Mouse (Mus musculus): ENCODE results near the gene Ppp1r18. TPM values are rescaled to one million over a fixed set of nuclear protein-coding genes. Genes with fewer than 3 reads are reported as not detected.

Ppp1r18 gene
- polyA plus RNA-seq, 1 experiment from 2014 or later, result 32.2 TPM

DNA sequence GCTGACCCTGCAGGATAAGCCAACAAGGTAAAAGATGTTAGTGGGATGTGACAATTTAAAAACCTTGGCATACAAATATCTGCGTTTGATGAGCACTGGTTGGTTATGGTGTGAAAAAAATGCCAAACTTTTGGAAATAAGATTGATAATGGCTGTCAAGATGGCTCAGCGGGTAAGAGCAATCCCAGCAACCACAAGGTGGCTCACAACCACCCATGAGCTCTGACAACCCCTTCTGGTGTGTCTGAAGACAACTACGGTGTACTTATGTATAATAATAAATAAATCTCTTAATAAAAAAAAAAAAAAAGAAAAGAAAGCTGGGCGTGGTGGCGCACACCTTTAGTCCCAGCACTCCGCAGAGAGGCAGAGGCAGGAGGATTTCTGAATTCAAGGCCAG is 49.6 kb downstream of the Ppp1r18 start:
- Histone ChIP-seq H3K4me1 (replicated peaks) (peaks cover 18% of the 10 kb centered on the region), H3K27me3 (ENCODE audit: insufficient read depth, poor library complexity, severe bottlenecking) (no peaks in the 10 kb centered on the region), H3K4me3 (peak overlapping the region; percentile 85), H3K9me3 (no peaks in the 10 kb centered on the region), H3K27ac (no peak overlapping the region), H3K36me3 (peaks cover 55% of the 10 kb centered on the region)
- 82% methylated on average over 6 of the region's 6 CpGs for WGBS
- no peak for DNase-seq (ENCODE audit: low spot score)

- Histone ChIP-seq H3K27me3 (ENCODE audit: insufficient read depth, poor library complexity, severe bottlenecking) (no peaks in the 10 kb centered on the region), H3K4me1 (replicated peaks) (peaks cover 23% of the 10 kb centered on the region), H3K9me3 (no peaks in the 10 kb centered on the region), H3K27ac (peak overlapping the region; percentile 99), H3K4me3 (peak overlapping the region; percentile 85), H3K36me3 (peaks cover 59% of the 10 kb centered on the region)
- 3% methylated on average over 28 of the region's 28 CpGs for WGBS
- DNase-seq (ENCODE audit: low spot score), result no peak
Measured at GRCm38 (mm10) chr17:35915538-35916296, 50.3 kb downstream of the Ppp1r18 start.

GRCm38 (mm10) chr17:35916297-35917142 is 51.1 kb downstream of the Ppp1r18 start, which contains the start of the genes Mrps18b and Ppp1r10:
Gene Mrps18b, minus strand, starts transcription at chr17:35916389.
Gene Ppp1r10, plus strand, starts transcription at chr17:35916434.
- Histone ChIP-seq H3K4me1 (replicated peaks) (peaks cover 31% of the 10 kb centered on the region), H3K9me3 (no peaks in the 10 kb centered on the region), H3K27ac (peak within 1 kb of the TSS; percentile 99), H3K4me3 (peak within 1 kb of the TSS; percentile 85), H3K36me3 (peaks cover 51% of the 10 kb centered on the region), H3K27me3 (ENCODE audit: insufficient read depth, poor library complexity, severe bottlenecking) (no peaks in the 10 kb centered on the region)
- under 1% methylated on average over 83 of the region's 83 CpGs for WGBS
- DNase-seq (ENCODE audit: low spot score), result peak; percentile 99

DNA sequence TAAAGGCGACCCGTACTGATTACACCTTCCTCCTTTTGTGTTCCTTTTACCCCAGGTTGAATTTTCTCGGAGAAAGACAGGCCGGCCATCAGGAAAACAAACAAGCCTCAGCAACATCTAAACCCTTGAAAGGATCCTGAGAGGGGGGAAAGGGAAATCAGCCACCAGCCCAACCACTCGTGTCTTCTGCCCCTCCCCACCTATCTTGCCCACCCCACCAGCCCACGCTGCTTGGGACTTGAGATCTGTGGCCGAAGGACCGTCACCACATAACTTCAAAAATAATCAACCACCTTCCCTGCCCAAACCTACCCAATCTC is 51.7 kb downstream of the Ppp1r18 start:
- Histone ChIP-seq H3K36me3 (peaks cover 45% of the 10 kb centered on the region), H3K4me3 (peak overlapping the region; percentile 85), H3K27me3 (ENCODE audit: insufficient read depth, poor library complexity, severe bottlenecking) (no peaks in the 10 kb centered on the region), H3K4me1 (replicated peaks) (peaks cover 35% of the 10 kb centered on the region), H3K27ac (peak overlapping the region; percentile 99), H3K9me3 (no peaks in the 10 kb centered on the region)
- DNase-seq (ENCODE audit: low spot score), result no peak
- under 1% methylated on average over 8 of the region's 8 CpGs for WGBS

- H3K27ac ChIP-seq, result peak overlapping the region; percentile 99
- H3K27me3 ChIP-seq (ENCODE audit: insufficient read depth, poor library complexity, severe bottlenecking), result no peaks in the 10 kb centered on the region
- peak; percentile 69 for DNase-seq (ENCODE audit: low spot score)
- peaks cover 44% of the 10 kb centered on the region for H3K36me3 ChIP-seq
- peaks cover 35% of the 10 kb centered on the region for H3K4me1 ChIP-seq (replicated peaks)
- under 1% methylated on average over 13 of the region's 13 CpGs for WGBS
- H3K4me3 ChIP-seq, result peak overlapping the region; percentile 85
- no peaks in the 10 kb centered on the region for H3K9me3 ChIP-seq
Measured at GRCm38 (mm10) chr17:35917463-35918251, 52.3 kb downstream of the Ppp1r18 start.

DNA sequence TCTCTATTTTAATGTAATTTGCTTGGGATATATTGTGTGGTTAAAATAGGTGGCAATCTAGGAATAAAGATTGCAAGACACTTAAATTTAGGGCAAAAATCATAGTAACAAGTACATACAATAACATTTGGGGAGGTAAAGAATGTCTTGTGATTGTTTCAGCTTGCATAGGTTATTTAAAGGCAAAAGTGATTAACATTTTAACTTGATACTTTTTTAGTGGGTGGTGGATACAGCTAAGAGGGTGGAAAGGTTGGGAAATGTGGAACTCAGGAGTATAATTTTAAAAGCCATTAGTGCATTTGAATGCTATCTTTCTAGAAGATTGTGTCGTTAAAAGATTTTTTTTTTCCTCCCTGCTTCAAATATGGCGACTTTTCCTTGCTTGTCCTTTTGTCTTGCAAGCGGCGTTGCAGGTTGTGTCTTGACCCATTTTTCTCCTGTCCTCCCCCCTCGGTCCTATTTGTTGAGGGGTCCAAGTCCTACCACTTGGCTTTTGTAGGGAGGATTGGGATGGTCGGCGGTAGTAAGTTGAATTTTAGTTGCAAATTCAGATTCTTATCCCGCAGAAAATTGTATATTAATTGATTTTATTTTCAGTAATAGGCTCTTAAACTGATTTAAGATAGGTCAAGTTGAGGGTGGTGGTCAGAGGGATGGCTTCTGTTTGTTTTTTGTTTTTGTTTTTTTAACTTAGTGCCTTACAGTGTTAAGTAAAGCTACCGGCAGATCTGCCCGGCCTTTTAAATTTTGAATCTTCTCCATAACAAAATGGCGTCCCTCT is 53.1 kb downstream of the Ppp1r18 start:
- Histone ChIP-seq H3K27ac (peak overlapping the region; percentile 99), H3K27me3 (ENCODE audit: insufficient read depth, poor library complexity, severe bottlenecking) (no peaks in the 10 kb centered on the region), H3K9me3 (no peaks in the 10 kb centered on the region), H3K36me3 (peaks cover 44% of the 10 kb centered on the region), H3K4me3 (peak overlapping the region; percentile 85), H3K4me1 (replicated peaks) (peaks cover 35% of the 10 kb centered on the region)
- under 1% methylated on average over 11 of the region's 11 CpGs for WGBS
- peak; percentile 57 for DNase-seq (ENCODE audit: low spot score)

DNA sequence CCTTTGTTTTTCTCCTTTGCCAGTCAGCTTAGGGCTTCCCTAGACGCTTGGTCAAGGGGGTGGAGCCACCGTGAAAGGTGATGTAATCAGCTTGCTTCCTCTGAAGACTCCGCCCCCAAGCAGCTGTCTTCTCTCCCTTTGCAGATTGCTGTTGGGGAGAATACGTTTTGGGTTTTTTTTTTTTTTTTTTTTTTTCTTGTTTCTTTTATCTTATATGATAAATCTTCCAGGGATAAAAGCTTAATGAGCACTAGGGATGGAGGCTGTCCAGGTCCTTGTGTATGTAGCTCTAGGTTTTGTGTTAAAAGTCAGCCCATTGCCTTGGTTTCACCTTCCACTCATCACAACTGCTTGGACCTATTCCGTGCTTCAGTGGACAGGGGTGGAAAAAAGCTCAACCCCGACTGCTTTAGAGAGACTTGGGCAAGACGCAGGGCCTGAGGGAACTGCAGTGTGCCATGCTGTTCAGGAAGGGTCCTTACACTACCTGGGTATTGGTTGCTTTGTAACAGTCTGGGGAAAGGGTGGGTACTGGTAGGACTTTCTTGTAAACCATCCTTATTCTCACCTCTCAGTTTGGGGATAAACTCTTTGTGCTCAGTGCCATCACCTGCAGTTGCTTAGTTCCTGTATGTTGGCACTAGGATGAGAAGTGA is 53.8 kb downstream of the Ppp1r18 start:
- Histone ChIP-seq H3K4me3 (peak overlapping the region; percentile 85), H3K36me3 (peaks cover 45% of the 10 kb centered on the region), H3K27ac (peak overlapping the region; percentile 99), H3K4me1 (replicated peaks) (peaks cover 35% of the 10 kb centered on the region), H3K9me3 (no peaks in the 10 kb centered on the region), H3K27me3 (ENCODE audit: insufficient read depth, poor library complexity, severe bottlenecking) (no peaks in the 10 kb centered on the region)
- 22% methylated on average over 7 of the region's 7 CpGs for WGBS
- DNase-seq (ENCODE audit: low spot score), result peak; percentile 91

DNA sequence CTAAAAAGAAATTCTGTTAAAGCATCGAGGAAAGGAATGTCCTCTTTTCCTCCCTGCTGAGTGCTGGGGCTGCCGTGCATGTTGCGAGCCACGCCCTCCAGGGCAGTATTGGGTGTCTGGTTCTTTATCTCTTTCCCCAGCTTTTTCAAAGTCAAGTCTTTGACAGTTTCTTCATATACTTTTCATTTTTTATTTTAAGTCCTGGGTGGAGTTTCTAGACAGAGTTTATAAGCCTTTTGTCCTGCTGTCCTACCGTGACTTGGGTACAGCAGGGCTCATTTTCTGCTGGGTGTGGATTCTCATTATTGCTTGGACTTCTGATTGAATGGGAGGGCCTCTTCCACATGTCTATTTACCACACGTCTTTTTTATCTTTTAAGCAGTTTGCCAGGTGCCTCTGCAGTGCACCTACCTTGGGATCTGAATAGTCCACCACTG is 54.5 kb downstream of the Ppp1r18 start:
- no peak for DNase-seq (ENCODE audit: low spot score)
- H3K27me3 ChIP-seq (ENCODE audit: insufficient read depth, poor library complexity, severe bottlenecking), result no peaks in the 10 kb centered on the region
- peaks cover 46% of the 10 kb centered on the region for H3K36me3 ChIP-seq
- WGBS, result 66% methylated on average over 6 of the region's 6 CpGs
- H3K27ac ChIP-seq, result peak overlapping the region; percentile 99
- no peaks in the 10 kb centered on the region for H3K9me3 ChIP-seq
- peaks cover 35% of the 10 kb centered on the region for H3K4me1 ChIP-seq (replicated peaks)
- peak overlapping the region; percentile 85 for H3K4me3 ChIP-seq

DNA sequence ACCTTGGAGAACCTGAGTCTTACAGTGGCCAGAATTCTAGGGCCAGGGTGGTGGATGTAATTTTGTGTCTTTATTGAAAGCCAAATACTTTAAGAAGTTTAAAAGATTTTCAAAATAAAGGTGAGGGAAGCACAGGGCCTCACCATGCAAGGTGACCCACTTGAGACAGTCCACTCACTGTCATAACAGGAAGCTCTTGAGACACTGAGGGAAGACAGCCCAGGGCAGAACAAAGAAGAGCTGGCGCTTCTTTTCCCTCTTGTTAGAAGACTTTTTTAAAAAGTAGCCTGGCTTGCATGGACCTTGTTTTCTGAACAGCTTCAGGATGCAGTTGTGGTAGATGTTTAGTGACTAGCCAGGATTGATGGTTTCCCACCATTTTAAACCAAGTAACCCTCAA is 55.0 kb downstream of the Ppp1r18 start:
- peaks cover 31% of the 10 kb centered on the region for H3K4me1 ChIP-seq (replicated peaks)
- no peaks in the 10 kb centered on the region for H3K9me3 ChIP-seq
- H3K36me3 ChIP-seq, result peaks cover 51% of the 10 kb centered on the region
- peak overlapping the region; percentile 99 for H3K27ac ChIP-seq
- 91% methylated on average over 1 of the region's 1 CpGs for WGBS
- no peaks in the 10 kb centered on the region for H3K27me3 ChIP-seq (ENCODE audit: insufficient read depth, poor library complexity, severe bottlenecking)
- DNase-seq (ENCODE audit: low spot score), result no peak
- H3K4me3 ChIP-seq, result peak overlapping the region; percentile 85

GRCm38 (mm10) chr17:35920862-35921562 is 55.6 kb downstream of the Ppp1r18 start:
- H3K9me3 ChIP-seq, result no peaks in the 10 kb centered on the region
- H3K4me3 ChIP-seq, result no peak overlapping the region
- peaks cover 28% of the 10 kb centered on the region for H3K4me1 ChIP-seq (replicated peaks)
- DNase-seq (ENCODE audit: low spot score), result peak; percentile 40
- peaks cover 58% of the 10 kb centered on the region for H3K36me3 ChIP-seq
- H3K27ac ChIP-seq, result peak overlapping the region; percentile 99
- WGBS, result 77% methylated on average over 5 of the region's 5 CpGs
- no peaks in the 10 kb centered on the region for H3K27me3 ChIP-seq (ENCODE audit: insufficient read depth, poor library complexity, severe bottlenecking)

- Histone ChIP-seq H3K4me3 (no peak overlapping the region), H3K27ac (peak overlapping the region; percentile 40; the same call in 1 of the 2 replicates), H3K4me1 (replicated peaks) (peaks cover 28% of the 10 kb centered on the region), H3K9me3 (no peaks in the 10 kb centered on the region), H3K27me3 (ENCODE audit: insufficient read depth, poor library complexity, severe bottlenecking) (no peaks in the 10 kb centered on the region), H3K36me3 (peaks cover 65% of the 10 kb centered on the region)
- 91% methylated on average over 4 of the region's 4 CpGs for WGBS
- DNase-seq (ENCODE audit: low spot score), result no peak
Measured at GRCm38 (mm10) chr17:35921710-35922109, 56.3 kb downstream of the Ppp1r18 start.
